In genomic region chr2:21199051-21199450, GRCm38 (mm10) we compare ENCODE assay signal across 24 mouse cellular contexts. TPM values are rescaled to one million over a fixed set of nuclear protein-coding genes. Genes with fewer than 3 reads are reported as not detected.
DNase-seq lines count a peak whose midpoint lies in the region; ATAC-seq and TF ChIP-seq lines count a peak whose summit lies in the region.
"Had no signal": no experiment of that assay in that cellular context is flagged by ENCODE, and none has a peak within 500 bp of the region (broad histone marks: within the 10 kb centered on the region; RNA-seq: fewer than 3 reads in every experiment).

No protein-coding gene starts in this region.

- DNase-seq in heart, postnatal 10 days: peak; percentile 31 to 41
- DNase-seq in liver, postnatal 0 days: no peak
- no peak for DNase-seq in liver, embryonic 11.5 days (ENCODE audit: low spot score)
- DNase-seq in Muller cell, postnatal 12 days (ENCODE audit: inconsistent ontology term): peak; percentile 35
- DNase-seq in gastrocnemius, postnatal 10 days: no peak
- DNase-seq: adrenal gland, postnatal 10 days; adrenal gland, postnatal 36 days; cerebellum, adult 2 months; cerebellum, adult 9-11 months; cerebellum, postnatal 25 days; gastrocnemius, postnatal 14 days; heart, adult 18-20 months had no signal

- no peak for ATAC-seq in heart, embryonic 11.5 days (replicated peaks; ENCODE audit: insufficient number of reproducible peaks, low FRiP score, low TSS enrichment)
- ATAC-seq in liver, postnatal 0 days: peak; percentile 49; the same call in 1 of the 2 replicates
- no peak for ATAC-seq in liver, embryonic 11.5 days (replicated peaks; ENCODE audit: low FRiP score)
- ATAC-seq: CD4-positive, CD25-positive, alpha-beta regulatory T cell, adult 4 months; forebrain, embryonic 13.5 days; forebrain, embryonic 16.5 days; intestine, postnatal 0 days; Patski had no signal

- H3K9me3 ChIP-seq in heart, embryonic 11.5 days (replicated peaks; ENCODE audit: control insufficient read depth, low read length): no peaks in the 10 kb centered on the region
- no peaks in the 10 kb centered on the region for H3K9me3 ChIP-seq in liver, postnatal 0 days (ENCODE audit: low read length)
- no peaks in the 10 kb centered on the region for H3K9me3 ChIP-seq in liver, embryonic 11.5 days (ENCODE audit: control insufficient read depth, low read length)
- H3K9me3 ChIP-seq: forebrain, embryonic 10.5 days; hindbrain, embryonic 12.5 days; hindbrain, embryonic 15.5 days had no signal

- TF ChIP-seq CTCF in liver, postnatal 0 days (IDR thresholded peaks at IDR 0.05; ENCODE audit: low read depth): no peak

- no peaks in the 10 kb centered on the region for H3K36me3 ChIP-seq in heart, embryonic 11.5 days (ENCODE audit: control insufficient read depth, insufficient read depth, low read length)
- no peaks in the 10 kb centered on the region for H3K36me3 ChIP-seq in liver, postnatal 0 days (replicated peaks; ENCODE audit: insufficient read depth, low read length)
- no peaks in the 10 kb centered on the region for H3K36me3 ChIP-seq in liver, embryonic 11.5 days (ENCODE audit: control insufficient read depth, insufficient read depth, low read length)
- H3K36me3 ChIP-seq: embryonic facial prominence, embryonic 13.5 days; forebrain, embryonic 10.5 days; heart, embryonic 13.5 days; hindbrain, embryonic 12.5 days; hindbrain, embryonic 15.5 days had no signal

- H3K4me2 ChIP-seq in heart, embryonic 11.5 days: no peak overlapping the region
- H3K4me2 ChIP-seq in liver, postnatal 0 days (ENCODE audit: low read depth, low read length): no peak overlapping the region
- no peak overlapping the region for H3K4me2 ChIP-seq in liver, embryonic 11.5 days
- H3K4me2 ChIP-seq: embryonic facial prominence, embryonic 13.5 days; forebrain, embryonic 13.5 days; heart, embryonic 13.5 days; hindbrain, embryonic 12.5 days; hindbrain, embryonic 15.5 days had no signal

- no peak overlapping the region for H3K4me3 ChIP-seq in heart, embryonic 11.5 days (ENCODE audit: low read depth, low read length)
- no peak overlapping the region for H3K4me3 ChIP-seq in liver, postnatal 0 days (ENCODE audit: low read depth, low read length)
- no peak overlapping the region for H3K4me3 ChIP-seq in liver, embryonic 11.5 days (ENCODE audit: low read depth, low read length)
- H3K4me3 ChIP-seq: embryonic facial prominence, embryonic 13.5 days; forebrain, embryonic 10.5 days; forebrain, embryonic 13.5 days; heart, embryonic 13.5 days; hindbrain, embryonic 12.5 days; hindbrain, embryonic 15.5 days had no signal

- H3K27me3 ChIP-seq in heart, embryonic 11.5 days (ENCODE audit: control insufficient read depth, insufficient read depth, low read length): no peaks in the 10 kb centered on the region
- H3K27me3 ChIP-seq in liver, postnatal 0 days (ENCODE audit: insufficient read depth, low read length): no peaks in the 10 kb centered on the region
- H3K27me3 ChIP-seq in liver, embryonic 11.5 days (replicated peaks; ENCODE audit: control insufficient read depth, insufficient read depth, low read length): no peaks in the 10 kb centered on the region
- H3K27me3 ChIP-seq: embryonic facial prominence, embryonic 13.5 days; forebrain, embryonic 13.5 days; heart, embryonic 13.5 days; hindbrain, embryonic 12.5 days; hindbrain, embryonic 15.5 days; Patski had no signal

- no peak overlapping the region for H3K9ac ChIP-seq in heart, embryonic 11.5 days (ENCODE audit: low read depth, low read length)
- no peak overlapping the region for H3K9ac ChIP-seq in liver, postnatal 0 days (replicated peaks)
- H3K9ac ChIP-seq in liver, embryonic 11.5 days (ENCODE audit: low read depth, low read length): no peak overlapping the region
- H3K9ac ChIP-seq: embryonic facial prominence, embryonic 13.5 days; forebrain, embryonic 13.5 days; heart, embryonic 13.5 days; hindbrain, embryonic 12.5 days; hindbrain, embryonic 15.5 days had no signal

- no peaks in the 10 kb centered on the region for H3K4me1 ChIP-seq in heart, embryonic 11.5 days (ENCODE audit: control insufficient read depth, insufficient read depth, low read length)
- H3K4me1 ChIP-seq in liver, postnatal 0 days (ENCODE audit: insufficient read depth): no peaks in the 10 kb centered on the region
- H3K4me1 ChIP-seq in liver, embryonic 11.5 days (replicated peaks; ENCODE audit: control insufficient read depth, insufficient read depth, low read length): no peaks in the 10 kb centered on the region
- H3K4me1 ChIP-seq: embryonic facial prominence, embryonic 13.5 days; forebrain, embryonic 10.5 days; forebrain, embryonic 13.5 days; hindbrain, embryonic 12.5 days; hindbrain, embryonic 15.5 days had no signal

- H3K27ac ChIP-seq in heart, embryonic 11.5 days (ENCODE audit: low read depth, low read length): no peak overlapping the region
- H3K27ac ChIP-seq in liver, postnatal 0 days (ENCODE audit: low read depth): no peak overlapping the region
- no peak overlapping the region for H3K27ac ChIP-seq in liver, embryonic 11.5 days (ENCODE audit: low read depth, low read length)
- H3K27ac ChIP-seq: embryonic facial prominence, embryonic 13.5 days; forebrain, embryonic 10.5 days; forebrain, embryonic 13.5 days; heart, embryonic 13.5 days; hindbrain, embryonic 12.5 days; hindbrain, embryonic 15.5 days had no signal

- WGBS in heart, embryonic 11.5 days (ENCODE audit: insufficient replicate concordance): 49% methylated on average over 3 of the region's 3 CpGs
- WGBS in liver, postnatal 0 days (ENCODE audit: insufficient replicate concordance): 41% methylated on average over 3 of the region's 3 CpGs
- WGBS in liver, embryonic 11.5 days: 55% methylated on average over 3 of the region's 3 CpGs

- intact Hi-C loops in heart, postnatal 10 days (cut with DNase I): no loop called here

- no peak for TF ChIP-seq EP300 in liver, postnatal 0 days (IDR thresholded peaks at IDR 0.05; ENCODE audit: low read depth)

RNA-seq across cellular contexts. Expression of gene Enkur, which starts 6.1 kb away (rescaled TPM):
- 1 to 10 TPM; 5.8 to 6.2 TPM for total RNA-seq in heart, postnatal 10 days (2021)
- 1.6 and 2.8 TPM in 2 replicates for polyA plus RNA-seq in heart, embryonic 11.5 days (2014; fragmentation: Nextera tagmentation; extraction: Ambion mirVana)
- polyA plus RNA-seq in liver, postnatal 0 days (2015; fragmentation: Nextera tagmentation; extraction: Ambion mirVana): 0.14 and 0.19 TPM in 2 replicates
- 0.16 and 0.27 TPM in 2 replicates for polyA plus RNA-seq in liver, embryonic 11.5 days (2014; fragmentation: Nextera tagmentation; extraction: Ambion mirVana)
- total RNA-seq in gastrocnemius, postnatal 10 days (2021): 1 to 10 TPM; 4.1 to 5.3 TPM
- total RNA-seq: MEL had no signal

RNA-seq across cellular contexts. Expression of gene Thnsl1, which starts 6.5 kb away (rescaled TPM):
- 1 to 10 TPM; 4.1 to 6.6 TPM for total RNA-seq in heart, postnatal 10 days (2021)
- 6.9 and 7.3 TPM in 2 replicates for polyA plus RNA-seq in heart, embryonic 11.5 days (2014; fragmentation: Nextera tagmentation; extraction: Ambion mirVana)
- polyA plus RNA-seq in liver, postnatal 0 days (2015; fragmentation: Nextera tagmentation; extraction: Ambion mirVana): 2.0 and 2.1 TPM in 2 replicates
- 4.0 and 6.0 TPM in 2 replicates for polyA plus RNA-seq in liver, embryonic 11.5 days (2014; fragmentation: Nextera tagmentation; extraction: Ambion mirVana)
- 1 to 10 TPM; 2.9 to 4.1 TPM for total RNA-seq in gastrocnemius, postnatal 10 days (2021)

Comparison
In these comparisons a context has a peak if more than half of its experiments do, and no peak if none do; other contexts are left out.
1. DNase-seq: peak in heart, postnatal 10 days (2 of 2) and Muller cell, postnatal 12 days (single experiment); none in liver, postnatal 0 days (single experiment), liver, embryonic 11.5 days (single experiment) and gastrocnemius, postnatal 10 days (single experiment).